Mouse (Mus musculus) kidney, postnatal 0 days (tissue): ENCODE results near the gene Gm42420. TPM values are rescaled to one million over a fixed set of nuclear protein-coding genes. Genes with fewer than 3 reads are reported as not detected.

Experiments
- ATAC-seq: fragments of 200-750 bp; cut with Nextera tagmentation; replicated peaks from 2 replicates; pipeline ENCODE4 v1.8.0; 2017; ENCODE audit warnings: low read depth, moderate number of reproducible peaks, moderate TSS enrichment, moderate library complexity; ENCODE audit not compliant: low FRiP score
- DNase-seq: peaks from one replicate; pipeline ENCODE4 v3.0.0-alpha.2; 2016; ENCODE audit warnings: low spot score
- H3K27ac ChIP-seq: fragments of 300-500 bp; sonication (generic); 2 replicates; pipeline ENCODE4 v1.5.1; 2014; ENCODE audit warnings: mild to moderate bottlenecking
- H3K27me3 ChIP-seq: fragments of 300-500 bp; sonication (generic); 2 replicates; pipeline ENCODE4 v1.6.1; 2014; ENCODE audit warnings: low read length, mixed read lengths; ENCODE audit not compliant: insufficient read depth
- H3K36me3 ChIP-seq: fragments of 300-500 bp; sonication (generic); 2 replicates; pipeline ENCODE4 v1.6.1; 2014; ENCODE audit warnings: low read length, mixed read lengths; ENCODE audit not compliant: insufficient read depth
- H3K4me1 ChIP-seq: fragments of 300-500 bp; sonication (generic); replicated peaks from 2 replicates; pipeline ENCODE4 v1.6.1; 2014; ENCODE audit warnings: antibody characterized with exemption, low read length, mixed read lengths; ENCODE audit not compliant: insufficient read depth
- H3K4me2 ChIP-seq: fragments of 300-500 bp; sonication (generic); 2 replicates; pipeline ENCODE4 v1.6.1; 2014; ENCODE audit warnings: mild to moderate bottlenecking, low read length, moderate library complexity, mixed read lengths
- H3K4me3 ChIP-seq: fragments of 300-500 bp; sonication (generic); replicated peaks from 2 replicates; pipeline ENCODE4 v1.5.1; 2014; ENCODE audit warnings: low read depth, low read length
- H3K9ac ChIP-seq: fragments of 300-500 bp; sonication (generic); 2 replicates; pipeline ENCODE4 v1.6.1; 2014; ENCODE audit warnings: low read depth, low read length
- H3K9me3 ChIP-seq: fragments of 300-500 bp; sonication (generic); replicated peaks from 2 replicates; pipeline ENCODE4 v1.6.1; 2016; ENCODE audit warnings: low read length, inconsistent platforms, mixed read lengths
- CTCF ChIP-seq: IDR thresholded peaks from 2 replicates; pipeline ENCODE4 v1.5.1; 2016; ENCODE audit warnings: antibody characterized with exemption, low read depth, mild to moderate bottlenecking, moderate library complexity
- WGBS: fragments of 180-500 bp; shearing (Covaris S2); extraction: QIAGEN DNeasy Blood & Tissue Kit; methylation state at CpG from one replicate; pipeline ENCODE4 v1.1.7; 2014; 5-methylcytosine and 5-hydroxymethylcytosine counted together
- polyA plus RNA-seq: library from polyadenylated mRNA; unstranded; fragments of >200 nt; fragmentation: Nextera tagmentation; extraction: Ambion mirVana; gene quantifications from 2 replicates; pipeline ENCODE4 v1.2.1, GENCODE M21; 2015

The Gm42420 gene
- 0.97 TPM in 1 of 2 replicates, not detected in the other for polyA plus RNA-seq

DNA sequence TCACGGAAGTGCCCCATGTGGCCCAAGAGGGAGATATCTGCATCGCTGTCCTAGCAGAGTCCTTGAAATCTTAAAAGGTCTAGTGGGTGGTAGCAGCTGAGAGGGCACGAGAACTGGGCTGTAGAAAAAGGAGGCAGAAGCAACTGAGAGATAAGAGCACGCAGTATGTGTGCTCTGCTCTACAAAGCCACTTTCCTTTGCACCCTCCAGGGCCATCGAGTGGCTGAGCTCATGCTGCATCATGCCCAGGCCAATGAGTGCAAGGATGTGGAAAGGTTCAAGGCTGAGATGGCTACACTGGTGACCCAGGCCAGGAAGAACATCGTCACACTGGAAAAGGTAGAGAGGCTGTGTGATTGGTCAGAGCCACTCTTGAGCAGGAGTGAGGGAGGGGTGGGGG is at the start of gene Gm42420:
Gene Gm42420 (plus strand): TSS at position 237 of the 400 bp plus-strand sequence.
- ATAC-seq, result no peak
- H3K27me3 ChIP-seq, result no peaks in the 10 kb centered on the region
- H3K4me2 ChIP-seq, result no peak within 1 kb of the TSS
- TF ChIP-seq CTCF, result no peak
- H3K36me3 ChIP-seq, result peaks cover 42% of the 10 kb centered on the region
- no peak within 1 kb of the TSS for H3K4me3 ChIP-seq
- no peak within 1 kb of the TSS for H3K9ac ChIP-seq
- DNase-seq, result no peak
- no peaks in the 10 kb centered on the region for H3K4me1 ChIP-seq
- 96% methylated on average over 6 of the region's 6 CpGs for WGBS
- H3K9me3 ChIP-seq, result no peaks in the 10 kb centered on the region
- H3K27ac ChIP-seq, result no peak within 1 kb of the TSS

DNA sequence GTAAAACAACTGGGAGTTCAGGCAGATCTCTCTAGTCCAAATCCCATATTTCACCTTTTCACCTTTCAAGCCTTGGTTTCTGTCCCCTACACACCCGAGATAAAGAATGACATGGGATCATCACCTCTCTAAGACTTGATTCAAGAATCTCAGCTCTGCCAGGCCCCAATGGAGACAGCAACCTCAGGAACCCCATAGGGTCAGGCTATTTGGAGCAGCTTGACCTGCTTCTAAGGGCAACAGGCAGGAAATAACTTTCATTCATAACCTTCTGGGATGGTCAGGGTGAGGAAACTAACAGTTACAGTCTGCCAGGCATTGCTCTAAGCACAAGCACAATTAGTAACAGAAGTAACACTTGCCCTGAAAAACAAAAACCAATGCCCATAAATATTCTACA is 48.9 kb upstream of the Gm42420 start:
- 49% methylated on average over 1 of the region's 1 CpGs for WGBS
- TF ChIP-seq CTCF, result no peak
- Histone ChIP-seq H3K27ac (no peak overlapping the region), H3K9ac (no peak overlapping the region), H3K4me3 (no peak overlapping the region), H3K9me3 (no peaks in the 10 kb centered on the region), H3K36me3 (no peaks in the 10 kb centered on the region), H3K27me3 (no peaks in the 10 kb centered on the region), H3K4me2 (no peak overlapping the region), H3K4me1 (peaks cover 16% of the 10 kb centered on the region)
- ATAC-seq (no peak), DNase-seq (no peak)

DNA sequence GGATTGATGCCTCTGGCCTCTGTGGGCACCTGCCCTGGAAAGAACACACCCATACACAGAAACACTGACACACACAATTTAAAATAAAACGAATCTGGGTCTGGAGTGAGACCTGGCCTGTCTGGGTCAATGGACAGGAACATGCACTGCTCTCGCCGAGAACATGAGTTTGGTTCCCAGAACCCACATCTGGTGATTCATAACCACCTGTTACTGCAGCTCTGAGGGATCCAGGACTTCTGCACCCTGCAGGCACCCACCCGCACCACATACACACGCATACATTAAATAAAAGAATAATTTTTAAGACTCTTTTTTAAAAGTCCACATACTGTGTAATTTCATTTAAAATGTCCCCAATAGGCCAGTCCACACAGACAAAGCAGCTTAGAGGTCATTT is 48.3 kb upstream of the Gm42420 start:
- ATAC-seq, result no peak

DNA sequence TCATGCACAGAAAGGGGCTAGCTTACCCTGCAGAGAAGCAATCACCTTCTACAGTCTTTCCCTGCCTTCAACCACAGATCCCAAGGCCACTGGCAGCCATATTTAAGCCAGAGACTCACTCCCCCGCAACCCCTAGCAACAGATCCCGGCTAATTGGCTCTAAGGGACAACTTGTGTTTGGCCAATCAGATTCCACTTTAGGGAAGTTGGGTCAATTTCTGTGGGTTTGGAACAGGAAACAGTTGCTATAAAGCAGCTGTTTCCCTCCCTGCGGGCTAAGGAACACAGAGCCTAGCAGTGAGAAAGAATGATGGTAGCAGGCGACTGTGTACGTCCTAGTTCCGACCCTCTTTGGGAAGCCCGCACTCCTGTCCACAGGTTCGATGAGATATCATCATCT is 47.3 kb upstream of the Gm42420 start:
- H3K9ac ChIP-seq, result no peak overlapping the region
- 55% methylated on average over 8 of the region's 8 CpGs for WGBS
- ATAC-seq (no peak), DNase-seq (peak; percentile 83)
- H3K27ac ChIP-seq, result peak overlapping the region; percentile 76
- no peaks in the 10 kb centered on the region for H3K36me3 ChIP-seq
- TF ChIP-seq CTCF, result no peak
- H3K27me3 ChIP-seq, result no peaks in the 10 kb centered on the region
- H3K4me1 ChIP-seq, result peaks cover 25% of the 10 kb centered on the region
- no peak overlapping the region for H3K4me2 ChIP-seq
- no peak overlapping the region for H3K4me3 ChIP-seq
- H3K9me3 ChIP-seq, result no peaks in the 10 kb centered on the region

More for the DNA sequence above, 48.3 kb upstream of the Gm42420 start:
- no peak overlapping the region for H3K4me3 ChIP-seq
- no peak for TF ChIP-seq CTCF
- H3K4me2 ChIP-seq, result no peak overlapping the region
- H3K36me3 ChIP-seq, result no peaks in the 10 kb centered on the region
- no peak for DNase-seq
- no peak overlapping the region for H3K27ac ChIP-seq
- no peak overlapping the region for H3K9ac ChIP-seq
- H3K4me1 ChIP-seq, result peaks cover 17% of the 10 kb centered on the region
- H3K27me3 ChIP-seq, result no peaks in the 10 kb centered on the region
- no peaks in the 10 kb centered on the region for H3K9me3 ChIP-seq
- WGBS, result 76% methylated on average over 5 of the region's 5 CpGs

DNA sequence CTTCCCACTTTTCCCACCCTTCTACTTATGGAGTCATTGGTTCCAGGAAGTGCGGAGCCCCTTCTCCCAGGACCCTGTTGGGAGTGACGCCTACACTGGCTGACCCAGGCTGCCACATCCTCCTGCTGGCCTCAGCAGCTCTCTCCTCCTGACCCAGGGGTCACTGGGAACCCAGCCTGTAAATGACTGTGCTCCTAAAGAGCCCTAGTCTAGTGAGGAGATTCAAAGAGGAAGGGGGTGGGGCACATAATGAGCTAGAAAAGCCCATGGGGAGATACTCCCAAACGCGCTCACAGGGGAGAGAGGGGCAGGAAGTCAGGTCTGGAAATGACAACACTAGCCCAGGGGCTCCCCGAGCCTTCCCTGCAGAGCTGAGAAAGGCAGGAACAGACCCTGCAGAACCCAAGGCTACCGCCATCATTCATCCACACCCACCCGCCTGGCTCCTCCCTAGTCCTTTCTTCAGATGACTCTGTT is 45.8 kb upstream of the Gm42420 start:
- Histone ChIP-seq H3K9ac (0 out of 2 replicates have a peak overlapping the region, but pooled peaks have one; percentile 15), H3K9me3 (no peaks in the 10 kb centered on the region), H3K4me1 (peaks cover 30% of the 10 kb centered on the region), H3K36me3 (no peaks in the 10 kb centered on the region), H3K27me3 (no peaks in the 10 kb centered on the region), H3K27ac (peak overlapping the region; percentile 76), H3K4me2 (peak overlapping the region; percentile 33), H3K4me3 (no peak overlapping the region)
- WGBS, result 9% methylated on average over 7 of the region's 7 CpGs
- peak; percentile 77 for DNase-seq
- no peak for TF ChIP-seq CTCF
- peak; percentile 53; the same call in 1 of the 2 replicates for ATAC-seq

DNA sequence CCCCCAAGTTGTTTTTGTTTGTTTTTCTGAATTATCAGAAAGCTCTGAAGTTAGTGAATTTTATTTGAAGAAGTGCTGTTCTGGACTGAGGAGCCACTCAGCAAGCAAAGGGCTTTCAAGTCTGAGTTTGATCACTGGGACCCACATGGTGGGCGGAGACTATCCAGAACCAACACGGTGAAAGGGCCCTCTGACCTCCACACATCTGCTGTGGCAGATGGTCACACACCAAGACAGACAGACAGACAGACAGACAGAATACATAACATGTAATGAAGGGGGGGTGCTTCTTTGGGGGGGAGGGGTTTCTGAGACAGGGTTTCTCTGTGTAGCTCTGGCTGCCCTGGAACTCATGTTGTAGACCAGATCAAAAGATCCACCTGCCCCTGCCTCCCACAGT is 45.0 kb upstream of the Gm42420 start:
- ATAC-seq, result no peak
- no peaks in the 10 kb centered on the region for H3K9me3 ChIP-seq
- no peak for TF ChIP-seq CTCF
- WGBS, result 47% methylated on average over 2 of the region's 2 CpGs
- no peak overlapping the region for H3K9ac ChIP-seq
- H3K4me3 ChIP-seq, result no peak overlapping the region
- H3K4me2 ChIP-seq, result peak overlapping the region; percentile 33; the same call in 1 of the 2 replicates
- no peaks in the 10 kb centered on the region for H3K27me3 ChIP-seq
- H3K27ac ChIP-seq, result peak overlapping the region; percentile 76
- peaks cover 38% of the 10 kb centered on the region for H3K4me1 ChIP-seq
- DNase-seq, result no peak
- H3K36me3 ChIP-seq, result no peaks in the 10 kb centered on the region
